Mouse (Mus musculus): Measurements from ENCODE around the gene Cap2. TPM values are rescaled to one million over a fixed set of nuclear protein-coding genes. Genes with fewer than 3 reads are reported as not detected.

Gene Cap2
- polyA plus RNA-seq, 1 experiment from 2014 or later: 182 TPM

GRCm38 (mm10) chr13:46490644-46491043 lies 11.0 kb upstream of the Cap2 start:
- Histone ChIP-seq H3K27me3 (ENCODE audit: control insufficient read depth, insufficient read depth, low read length) (no peaks in the 10 kb centered on the region), H3K4me3 (ENCODE audit: low read length) (no peak overlapping the region), H3K27ac (ENCODE audit: low read length) (no peak overlapping the region), H3K36me3 (ENCODE audit: control insufficient read depth, insufficient read depth) (no peaks in the 10 kb centered on the region), H3K9me3 (replicated peaks; ENCODE audit: control insufficient read depth, low read length) (peaks cover 5% of the 10 kb centered on the region), H3K9ac (ENCODE audit: low read length) (no peak overlapping the region), H3K4me1 (ENCODE audit: control insufficient read depth, insufficient read depth, low read length) (peaks cover 4% of the 10 kb centered on the region; the same call in 1 of the 2 replicates), H3K4me2 (ENCODE audit: low read depth, low read length) (no peak overlapping the region)
- WGBS: 45% methylated on average over 4 of the region's 4 CpGs
- no peak for ATAC-seq (replicated peaks; ENCODE audit: extremely low read depth, insufficient read depth, low FRiP score)

GRCm38 (mm10) chr13:46502390-46502891 lies 793 bp downstream of the Cap2 start:
- WGBS: 5% methylated on average over 20 of the region's 20 CpGs
- Histone ChIP-seq H3K27me3 (ENCODE audit: control insufficient read depth, insufficient read depth, low read length) (no peaks in the 10 kb centered on the region), H3K4me3 (ENCODE audit: low read length) (peak overlapping the region; percentile 77), H3K36me3 (ENCODE audit: control insufficient read depth, insufficient read depth) (no peaks in the 10 kb centered on the region), H3K9me3 (replicated peaks; ENCODE audit: control insufficient read depth, low read length) (no peaks in the 10 kb centered on the region), H3K27ac (ENCODE audit: low read length) (peak overlapping the region; percentile 98), H3K4me1 (ENCODE audit: control insufficient read depth, insufficient read depth, low read length) (peaks cover 11% of the 10 kb centered on the region), H3K4me2 (ENCODE audit: low read depth, low read length) (peak overlapping the region; percentile 80), H3K9ac (ENCODE audit: low read length) (peak overlapping the region; percentile 90)
- ATAC-seq (replicated peaks; ENCODE audit: extremely low read depth, insufficient read depth, low FRiP score): peak; percentile 64

GRCm38 (mm10) chr13:46507944-46508343 lies 6.3 kb downstream of the Cap2 start:
- ATAC-seq (replicated peaks; ENCODE audit: extremely low read depth, insufficient read depth, low FRiP score): no peak
- H3K27ac ChIP-seq (ENCODE audit: low read length): peak overlapping the region; percentile 65
- 0 out of 2 replicates have a peak overlapping the region, but pooled peaks have one; percentile 3 for H3K9ac ChIP-seq (ENCODE audit: low read length)
- 57% methylated on average over 7 of the region's 7 CpGs for WGBS
- peaks cover 24% of the 10 kb centered on the region for H3K4me1 ChIP-seq (ENCODE audit: control insufficient read depth, insufficient read depth, low read length)
- 0 out of 2 replicates have a peak, but pooled peaks cover 2% of the 10 kb centered on the region for H3K9me3 ChIP-seq (replicated peaks; ENCODE audit: control insufficient read depth, low read length)
- H3K4me3 ChIP-seq (ENCODE audit: low read length): no peak overlapping the region
- peaks cover 3% of the 10 kb centered on the region; the same call in 1 of the 2 replicates for H3K36me3 ChIP-seq (ENCODE audit: control insufficient read depth, insufficient read depth)
- H3K4me2 ChIP-seq (ENCODE audit: low read depth, low read length): no peak overlapping the region
- H3K27me3 ChIP-seq (ENCODE audit: control insufficient read depth, insufficient read depth, low read length): no peaks in the 10 kb centered on the region

- Histone ChIP-seq H3K4me2 (ENCODE audit: low read depth, low read length) (0 out of 2 replicates have a peak overlapping the region, but pooled peaks have one; percentile 5), H3K4me3 (ENCODE audit: low read length) (no peak overlapping the region), H3K4me1 (ENCODE audit: control insufficient read depth, insufficient read depth, low read length) (peaks cover 24% of the 10 kb centered on the region), H3K27ac (ENCODE audit: low read length) (peak overlapping the region; percentile 65), H3K36me3 (ENCODE audit: control insufficient read depth, insufficient read depth) (peaks cover 5% of the 10 kb centered on the region), H3K27me3 (ENCODE audit: control insufficient read depth, insufficient read depth, low read length) (no peaks in the 10 kb centered on the region), H3K9ac (ENCODE audit: low read length) (no peak overlapping the region), H3K9me3 (replicated peaks; ENCODE audit: control insufficient read depth, low read length) (0 out of 2 replicates have a peak, but pooled peaks cover 2% of the 10 kb centered on the region)
- no peak for ATAC-seq (replicated peaks; ENCODE audit: extremely low read depth, insufficient read depth, low FRiP score)
- WGBS: 34% methylated on average over 4 of the region's 4 CpGs
Observed at GRCm38 (mm10) chr13:46508823-46509222, 7.2 kb downstream of the Cap2 start.

GRCm38 (mm10) chr13:46510460-46510859 lies 8.8 kb downstream of the Cap2 start:
- 0 out of 2 replicates have a peak, but pooled peaks cover 2% of the 10 kb centered on the region for H3K9me3 ChIP-seq (replicated peaks; ENCODE audit: control insufficient read depth, low read length)
- no peak for ATAC-seq (replicated peaks; ENCODE audit: extremely low read depth, insufficient read depth, low FRiP score)

GRCm38 (mm10) chr13:46514484-46514883 lies 12.8 kb downstream of the Cap2 start:
- H3K36me3 ChIP-seq (ENCODE audit: control insufficient read depth, insufficient read depth): peaks cover 9% of the 10 kb centered on the region
- H3K9ac ChIP-seq (ENCODE audit: low read length): no peak overlapping the region
- no peak overlapping the region for H3K4me3 ChIP-seq (ENCODE audit: low read length)
- no peak for ATAC-seq (replicated peaks; ENCODE audit: extremely low read depth, insufficient read depth, low FRiP score)
- H3K4me2 ChIP-seq (ENCODE audit: low read depth, low read length): no peak overlapping the region
- no peaks in the 10 kb centered on the region for H3K27me3 ChIP-seq (ENCODE audit: control insufficient read depth, insufficient read depth, low read length)
- peak overlapping the region; percentile 97 for H3K27ac ChIP-seq (ENCODE audit: low read length)
- H3K4me1 ChIP-seq (ENCODE audit: control insufficient read depth, insufficient read depth, low read length): peaks cover 38% of the 10 kb centered on the region
- WGBS: 86% methylated on average over 10 of the region's 10 CpGs
- 0 out of 2 replicates have a peak, but pooled peaks cover 2% of the 10 kb centered on the region for H3K9me3 ChIP-seq (replicated peaks; ENCODE audit: control insufficient read depth, low read length)

More at GRCm38 (mm10) chr13:46510460-46510859, 8.8 kb downstream of the Cap2 start:
- Histone ChIP-seq H3K4me1 (ENCODE audit: control insufficient read depth, insufficient read depth, low read length) (peaks cover 37% of the 10 kb centered on the region), H3K4me2 (ENCODE audit: low read depth, low read length) (no peak overlapping the region), H3K4me3 (ENCODE audit: low read length) (no peak overlapping the region), H3K36me3 (ENCODE audit: control insufficient read depth, insufficient read depth) (peaks cover 5% of the 10 kb centered on the region), H3K27ac (ENCODE audit: low read length) (no peak overlapping the region), H3K27me3 (ENCODE audit: control insufficient read depth, insufficient read depth, low read length) (no peaks in the 10 kb centered on the region), H3K9ac (ENCODE audit: low read length) (no peak overlapping the region)
- WGBS: 91% methylated on average over 7 of the region's 7 CpGs

GRCm38 (mm10) chr13:46515120-46515523 lies 13.5 kb downstream of the Cap2 start:
- Histone ChIP-seq H3K27ac (ENCODE audit: low read length) (peak overlapping the region; percentile 97), H3K4me2 (ENCODE audit: low read depth, low read length) (peak overlapping the region; percentile 34; the same call in 1 of the 2 replicates), H3K9me3 (replicated peaks; ENCODE audit: control insufficient read depth, low read length) (0 out of 2 replicates have a peak, but pooled peaks cover 2% of the 10 kb centered on the region), H3K36me3 (ENCODE audit: control insufficient read depth, insufficient read depth) (peaks cover 10% of the 10 kb centered on the region), H3K4me3 (ENCODE audit: low read length) (no peak overlapping the region), H3K27me3 (ENCODE audit: control insufficient read depth, insufficient read depth, low read length) (no peaks in the 10 kb centered on the region), H3K9ac (ENCODE audit: low read length) (no peak overlapping the region; the same call in 1 of the 2 replicates), H3K4me1 (ENCODE audit: control insufficient read depth, insufficient read depth, low read length) (peaks cover 38% of the 10 kb centered on the region)
- WGBS: 55% methylated on average over 9 of the region's 9 CpGs
- 0 out of 2 replicates have a peak, but pooled peaks have one; percentile 2 for ATAC-seq (replicated peaks; ENCODE audit: extremely low read depth, insufficient read depth, low FRiP score)

- Histone ChIP-seq H3K9me3 (replicated peaks; ENCODE audit: control insufficient read depth, low read length) (0 out of 2 replicates have a peak, but pooled peaks cover 2% of the 10 kb centered on the region), H3K4me1 (ENCODE audit: control insufficient read depth, insufficient read depth, low read length) (peaks cover 38% of the 10 kb centered on the region), H3K36me3 (ENCODE audit: control insufficient read depth, insufficient read depth) (peaks cover 10% of the 10 kb centered on the region), H3K27me3 (ENCODE audit: control insufficient read depth, insufficient read depth, low read length) (no peaks in the 10 kb centered on the region), H3K4me2 (ENCODE audit: low read depth, low read length) (peak overlapping the region; percentile 34; the same call in 1 of the 2 replicates), H3K9ac (ENCODE audit: low read length) (peak overlapping the region; percentile 62), H3K27ac (ENCODE audit: low read length) (peak overlapping the region; percentile 97), H3K4me3 (ENCODE audit: low read length) (no peak overlapping the region)
- ATAC-seq (replicated peaks; ENCODE audit: extremely low read depth, insufficient read depth, low FRiP score): no peak
- 58% methylated on average over 10 of the region's 10 CpGs for WGBS
Observed at GRCm38 (mm10) chr13:46515524-46515923, 13.9 kb downstream of the Cap2 start.

GRCm38 (mm10) chr13:46516183-46516582 lies 14.5 kb downstream of the Cap2 start:
- peak; percentile 94 for ATAC-seq (replicated peaks; ENCODE audit: extremely low read depth, insufficient read depth, low FRiP score)
- H3K4me2 ChIP-seq (ENCODE audit: low read depth, low read length): peak overlapping the region; percentile 35
- peak overlapping the region; percentile 62 for H3K9ac ChIP-seq (ENCODE audit: low read length)
- 0 out of 2 replicates have a peak, but pooled peaks cover 2% of the 10 kb centered on the region for H3K9me3 ChIP-seq (replicated peaks; ENCODE audit: control insufficient read depth, low read length)
- peaks cover 10% of the 10 kb centered on the region for H3K36me3 ChIP-seq (ENCODE audit: control insufficient read depth, insufficient read depth)
- WGBS: 30% methylated on average over 7 of the region's 7 CpGs
- H3K4me3 ChIP-seq (ENCODE audit: low read length): no peak overlapping the region
- peaks cover 39% of the 10 kb centered on the region for H3K4me1 ChIP-seq (ENCODE audit: control insufficient read depth, insufficient read depth, low read length)
- no peaks in the 10 kb centered on the region for H3K27me3 ChIP-seq (ENCODE audit: control insufficient read depth, insufficient read depth, low read length)
- H3K27ac ChIP-seq (ENCODE audit: low read length): peak overlapping the region; percentile 97
